Mouse (Mus musculus) forebrain, embryonic 10.5 days (tissue): ENCODE measurements around the gene Dnah12. TPM values are rescaled to one million over a fixed set of nuclear protein-coding genes. Genes with fewer than 3 reads are reported as not detected.

Experiments
- DNase-seq: peaks from one replicate; pipeline ENCODE4 v3.0.0-alpha.2; 2017; ENCODE audit warnings: low spot score; ENCODE audit errors: extremely low spot score
- H3K27ac ChIP-seq: fragments of 300-500 bp; sonication (generic); 2 replicates; pipeline ENCODE4 v1.5.1; 2016; ENCODE audit warnings: mild to moderate bottlenecking
- H3K27me3 ChIP-seq: fragments of 300-500 bp; sonication (generic); 2 replicates; pipeline ENCODE4 v1.6.1; 2016; ENCODE audit warnings: mild to moderate bottlenecking; ENCODE audit not compliant: poor library complexity, severe bottlenecking
- H3K36me3 ChIP-seq: fragments of 300-500 bp; sonication (generic); replicated peaks from 2 replicates; pipeline ENCODE4 v1.6.1; 2016; ENCODE audit warnings: mild to moderate bottlenecking, moderate library complexity
- H3K4me1 ChIP-seq: fragments of 300-500 bp; sonication (generic); 2 replicates; pipeline ENCODE4 v1.6.1; 2016
- H3K4me3 ChIP-seq: fragments of 300-500 bp; sonication (generic); 2 replicates; pipeline ENCODE4 v1.5.1; 2016; ENCODE audit warnings: mild to moderate bottlenecking, moderate library complexity
- H3K9me3 ChIP-seq: fragments of 300-500 bp; sonication (generic); 2 replicates; pipeline ENCODE4 v1.6.1; 2016; ENCODE audit warnings: mild to moderate bottlenecking, moderate library complexity
- WGBS: fragments of 180-500 bp; shearing (Covaris S2); methylation state at CpG from one replicate; pipeline ENCODE4 v1.1.7; 2016; 5-methylcytosine and 5-hydroxymethylcytosine counted together
- polyA plus RNA-seq: library from polyadenylated mRNA; unstranded; fragments of >200 nt; fragmentation: Nextera tagmentation; extraction: Ambion mirVana; gene quantifications from 2 replicates; pipeline ENCODE4 v1.2.1, GENCODE M21; 2016

Dnah12 gene
- polyA plus RNA-seq, 1 experiment from 2014 or later, result not detected

DNA sequence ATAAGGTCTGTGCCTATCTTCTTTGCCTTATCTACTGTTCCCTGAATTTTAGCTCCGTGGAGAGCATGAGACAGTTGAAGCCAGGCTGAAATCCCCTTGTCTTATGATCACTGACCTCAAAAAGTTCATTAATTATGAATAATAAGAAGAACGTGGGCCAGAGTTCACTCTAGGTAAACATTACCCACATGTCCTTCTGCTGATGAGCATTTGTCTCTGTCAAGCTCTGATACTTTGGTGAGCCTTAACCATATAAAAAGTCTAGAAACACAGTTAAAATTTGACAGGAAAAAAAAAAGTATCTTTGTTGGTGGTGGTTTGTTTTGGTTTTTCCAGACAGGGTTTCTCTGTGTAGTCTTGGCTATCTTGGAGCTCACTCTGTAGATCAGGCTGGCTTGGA lies 161.0 kb downstream of the Dnah12 start:
- no peaks in the 10 kb centered on the region for H3K36me3 ChIP-seq
- H3K27me3 ChIP-seq, result no peaks in the 10 kb centered on the region
- no peaks in the 10 kb centered on the region for H3K4me1 ChIP-seq
- no peak for DNase-seq
- H3K27ac ChIP-seq, result no peak overlapping the region
- WGBS, result 90% methylated on average over 2 of the region's 2 CpGs
- H3K4me3 ChIP-seq, result no peak overlapping the region
- H3K9me3 ChIP-seq, result no peaks in the 10 kb centered on the region

DNA sequence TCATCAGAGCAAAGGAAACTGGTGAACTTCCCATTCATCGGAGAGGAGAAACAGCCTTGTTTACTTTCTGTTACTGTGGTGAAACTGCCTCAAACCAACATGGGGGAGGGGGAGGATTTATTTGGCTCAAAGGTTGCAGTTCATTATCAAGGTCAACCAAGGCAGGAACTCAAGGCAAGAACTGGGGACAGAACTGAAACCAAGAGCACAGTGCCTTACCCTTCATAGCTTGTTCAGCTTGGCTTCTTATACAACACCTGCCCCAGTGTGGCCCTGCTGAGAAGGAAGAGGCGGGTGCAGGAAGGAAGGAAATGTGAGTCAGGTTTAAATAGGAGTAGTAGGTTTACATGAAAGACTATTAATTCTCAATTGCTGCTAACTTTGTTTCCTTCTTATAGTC lies 165.3 kb downstream of the Dnah12 start:
- no peak overlapping the region for H3K27ac ChIP-seq
- WGBS, result 79% methylated on average over 2 of the region's 2 CpGs
- no peaks in the 10 kb centered on the region for H3K27me3 ChIP-seq
- no peaks in the 10 kb centered on the region for H3K36me3 ChIP-seq
- H3K4me1 ChIP-seq, result no peaks in the 10 kb centered on the region
- H3K4me3 ChIP-seq, result no peak overlapping the region
- DNase-seq, result no peak
- no peaks in the 10 kb centered on the region for H3K9me3 ChIP-seq

DNA sequence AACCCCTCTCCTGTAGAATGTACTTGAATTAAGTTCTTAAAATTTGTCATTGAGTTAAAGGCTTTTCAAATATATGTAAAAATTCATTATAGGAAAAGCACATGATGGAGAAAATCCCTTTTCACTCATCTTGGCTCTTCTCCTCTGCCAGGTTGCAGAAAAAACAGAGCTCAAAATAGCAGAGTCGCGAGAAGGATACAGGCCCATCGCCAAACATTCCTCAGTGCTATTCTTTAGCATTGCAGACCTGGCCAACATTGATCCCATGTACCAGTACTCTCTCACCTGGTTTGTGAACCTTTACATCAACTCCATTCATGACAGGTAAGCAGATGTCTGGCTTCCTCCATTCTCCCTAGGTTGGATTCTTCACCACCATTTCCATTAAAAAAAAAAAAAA lies 165.9 kb downstream of the Dnah12 start:
- Histone ChIP-seq H3K27ac (no peak overlapping the region), H3K9me3 (no peaks in the 10 kb centered on the region), H3K36me3 (no peaks in the 10 kb centered on the region), H3K27me3 (no peaks in the 10 kb centered on the region), H3K4me3 (no peak overlapping the region), H3K4me1 (no peaks in the 10 kb centered on the region)
- DNase-seq, result no peak
- WGBS, result 94% methylated on average over 3 of the region's 3 CpGs

DNA sequence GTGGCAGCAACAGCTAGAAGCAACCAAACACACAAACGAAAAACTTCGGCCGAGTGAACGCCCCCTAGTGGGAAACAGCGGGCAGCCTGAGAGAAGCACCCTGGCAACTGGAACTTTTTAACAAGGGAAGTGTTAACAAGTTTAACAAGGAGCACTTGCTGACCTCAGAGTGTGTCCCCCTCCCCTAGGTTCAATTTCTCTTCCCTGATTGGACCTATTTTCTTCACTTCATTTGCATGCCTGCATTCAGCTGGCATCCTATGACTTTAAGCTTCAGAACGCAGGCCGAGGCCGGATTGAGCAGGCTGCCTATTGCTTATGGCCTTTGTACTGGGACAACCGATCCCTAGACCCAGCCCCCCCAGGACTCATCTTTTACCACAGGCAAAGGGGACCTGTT lies 174.3 kb downstream of the Dnah12 start:
- no peaks in the 10 kb centered on the region for H3K9me3 ChIP-seq
- H3K36me3 ChIP-seq, result no peaks in the 10 kb centered on the region
- WGBS, result 77% methylated on average over 9 of the region's 9 CpGs
- 0 out of 2 replicates have a peak overlapping the region, but pooled peaks have one; percentile 44 for H3K27ac ChIP-seq
- H3K4me3 ChIP-seq, result no peak overlapping the region
- no peak for DNase-seq
- H3K27me3 ChIP-seq, result no peaks in the 10 kb centered on the region
- H3K4me1 ChIP-seq, result no peaks in the 10 kb centered on the region

DNA sequence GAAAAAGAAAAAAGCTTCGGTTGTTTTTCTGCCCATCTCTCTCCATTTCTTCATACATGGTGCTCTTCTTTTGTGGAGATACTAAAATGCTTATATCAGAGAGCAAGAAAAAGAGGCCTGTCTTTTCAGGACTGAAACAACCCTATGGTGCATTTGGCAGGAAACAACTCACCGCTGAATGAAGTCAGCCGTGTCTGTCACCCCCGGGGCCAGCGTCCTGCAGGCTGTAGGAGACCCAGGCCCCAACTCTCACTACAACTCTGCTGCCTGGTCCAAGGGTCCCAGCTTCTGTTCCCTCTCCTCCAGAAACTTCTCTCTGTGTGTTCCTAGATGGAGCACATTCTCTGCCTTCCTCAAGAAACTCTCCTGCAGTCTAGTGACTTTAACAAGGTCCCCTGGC lies 175.2 kb downstream of the Dnah12 start:
- Histone ChIP-seq H3K36me3 (no peaks in the 10 kb centered on the region), H3K27me3 (no peaks in the 10 kb centered on the region), H3K27ac (no peak overlapping the region), H3K4me1 (no peaks in the 10 kb centered on the region), H3K9me3 (no peaks in the 10 kb centered on the region), H3K4me3 (no peak overlapping the region)
- no peak for DNase-seq
- WGBS, result 85% methylated on average over 5 of the region's 5 CpGs

DNA sequence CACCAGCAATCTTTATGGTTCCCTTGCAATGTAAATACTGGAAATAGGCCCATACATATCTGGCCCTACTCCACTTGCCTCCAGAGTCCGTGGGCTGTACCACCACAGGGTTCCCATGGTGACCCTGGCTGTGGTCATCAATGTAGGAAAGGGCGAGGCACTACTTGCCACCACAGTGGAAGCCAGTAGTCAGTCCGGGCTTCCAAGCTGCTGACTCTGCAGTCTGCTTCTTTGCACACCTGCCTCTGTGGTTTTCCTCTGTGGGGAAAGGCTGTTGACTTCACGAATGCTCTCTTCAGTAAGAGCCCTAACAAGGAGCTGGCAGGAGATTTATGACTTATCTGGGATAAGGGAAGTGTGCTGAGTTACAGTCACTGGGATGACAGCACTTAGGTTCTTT lies 185.7 kb downstream of the Dnah12 start:
- Histone ChIP-seq H3K36me3 (no peaks in the 10 kb centered on the region), H3K27me3 (no peaks in the 10 kb centered on the region), H3K4me1 (no peaks in the 10 kb centered on the region), H3K4me3 (no peak overlapping the region), H3K9me3 (no peaks in the 10 kb centered on the region), H3K27ac (no peak overlapping the region)
- 83% methylated on average over 4 of the region's 4 CpGs for WGBS
- no peak for DNase-seq

- 80% methylated on average over 2 of the region's 2 CpGs for whole genome bisulfite sequencing
- no peaks in the 10 kb centered on the region for H3K27me3 ChIP-seq
- H3K4me1 ChIP-seq, result no peaks in the 10 kb centered on the region
- DNase-seq, result no peak
- no peaks in the 10 kb centered on the region for H3K36me3 ChIP-seq
- H3K27ac ChIP-seq, result no peak overlapping the region
- no peak overlapping the region for H3K4me3 ChIP-seq
- no peaks in the 10 kb centered on the region for H3K9me3 ChIP-seq
Measured at GRCm38 (mm10) chr14:26879976-26880375, 186.9 kb downstream of the Dnah12 start.

DNA sequence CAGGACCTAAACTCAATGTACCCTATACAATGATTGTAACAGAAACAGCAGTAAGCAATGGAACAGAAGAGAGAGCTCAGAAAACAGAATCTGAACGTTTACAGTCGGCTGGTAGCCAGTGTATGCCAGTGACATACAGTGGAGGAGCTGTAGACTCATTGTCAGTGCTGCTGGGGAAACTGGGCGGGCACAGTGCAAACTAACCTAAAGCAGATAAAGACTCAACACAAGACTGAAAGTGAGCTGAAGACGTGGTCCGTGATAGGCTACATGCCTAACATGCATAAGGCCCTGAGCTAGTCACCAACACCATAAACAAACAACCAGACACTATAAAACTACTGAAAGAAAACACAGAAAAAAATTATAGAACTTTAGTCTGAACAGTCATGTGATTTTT lies 188.6 kb downstream of the Dnah12 start:
- no peak overlapping the region for H3K27ac ChIP-seq
- DNase-seq, result no peak
- no peaks in the 10 kb centered on the region for H3K4me1 ChIP-seq

DNA sequence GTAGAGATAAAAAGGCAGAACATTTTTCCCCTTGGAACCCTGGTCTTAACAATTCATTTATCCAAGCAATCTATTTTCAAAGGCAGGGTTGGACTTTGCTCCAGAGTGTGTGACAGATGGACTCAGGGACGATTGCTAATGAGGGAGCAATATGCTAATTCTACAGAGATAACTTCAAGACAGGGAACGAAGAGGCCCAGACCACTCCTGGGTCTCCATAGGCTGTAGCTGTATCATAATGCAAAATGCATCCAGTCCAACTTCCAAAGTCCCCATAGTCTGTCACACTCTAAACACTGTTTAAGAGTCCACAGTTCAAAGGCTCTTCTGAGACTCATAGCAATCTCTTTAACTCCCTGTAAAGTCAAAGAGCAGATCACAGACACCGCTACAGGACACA lies 194.2 kb downstream of the Dnah12 start:
- Histone ChIP-seq H3K9me3 (no peaks in the 10 kb centered on the region), H3K27me3 (no peaks in the 10 kb centered on the region), H3K36me3 (no peaks in the 10 kb centered on the region), H3K4me3 (no peak overlapping the region), H3K27ac (no peak overlapping the region), H3K4me1 (no peaks in the 10 kb centered on the region)
- 85% methylated on average over 3 of the region's 3 CpGs for WGBS
- no peak for DNase-seq

More for the DNA sequence above, 188.6 kb downstream of the Dnah12 start:
- 85% methylated on average over 5 of the region's 5 CpGs for WGBS
- H3K36me3 ChIP-seq, result no peaks in the 10 kb centered on the region
- H3K4me3 ChIP-seq, result no peak overlapping the region
- H3K27me3 ChIP-seq, result no peaks in the 10 kb centered on the region
- H3K9me3 ChIP-seq, result no peaks in the 10 kb centered on the region

GRCm38 (mm10) chr14:26890777-26891176 lies 197.7 kb downstream of the Dnah12 start:
- Histone ChIP-seq H3K4me1 (no peaks in the 10 kb centered on the region), H3K27me3 (no peaks in the 10 kb centered on the region), H3K4me3 (no peak overlapping the region), H3K9me3 (no peaks in the 10 kb centered on the region), H3K36me3 (no peaks in the 10 kb centered on the region), H3K27ac (no peak overlapping the region)
- no peak for DNase-seq
- 88% methylated on average over 3 of the region's 3 CpGs for WGBS

DNA sequence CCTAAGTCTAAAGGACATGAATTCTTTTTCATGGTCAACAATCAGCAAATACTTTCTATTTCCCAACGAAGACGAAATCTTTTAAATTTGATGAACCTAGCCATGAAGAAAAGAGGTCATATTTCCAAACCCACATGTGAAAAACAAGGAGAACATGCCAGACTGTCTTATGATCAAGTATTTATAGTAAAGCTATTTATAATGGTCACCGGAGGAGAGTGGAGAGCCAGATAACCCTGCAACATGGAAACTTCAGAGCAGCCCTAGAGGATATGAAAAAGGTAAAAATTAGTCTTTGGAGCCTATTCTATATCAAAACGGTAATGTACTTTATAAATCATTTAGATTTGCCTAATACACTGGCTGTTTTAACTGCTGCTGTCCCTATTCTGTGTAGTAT lies 201.3 kb downstream of the Dnah12 start, which contains the start of gene Asb14:
TSS of gene Asb14 (plus strand) at position 166 of the 400 bp plus-strand sequence.
- H3K36me3 ChIP-seq, result no peaks in the 10 kb centered on the region
- WGBS, result 95% methylated on average over 4 of the region's 4 CpGs
- no peaks in the 10 kb centered on the region for H3K4me1 ChIP-seq
- H3K27ac ChIP-seq, result no peak within 1 kb of the TSS
- no peaks in the 10 kb centered on the region for H3K27me3 ChIP-seq
- no peak for DNase-seq
- H3K4me3 ChIP-seq, result no peak within 1 kb of the TSS
- H3K9me3 ChIP-seq, result no peaks in the 10 kb centered on the region

GRCm38 (mm10) chr14:26899490-26899889 lies 206.4 kb downstream of the Dnah12 start:
- H3K27me3 ChIP-seq, result no peaks in the 10 kb centered on the region
- DNase-seq, result no peak
- H3K36me3 ChIP-seq, result no peaks in the 10 kb centered on the region
- WGBS, result 89% methylated on average over 2 of the region's 2 CpGs
- no peak overlapping the region for H3K4me3 ChIP-seq
- no peaks in the 10 kb centered on the region for H3K4me1 ChIP-seq
- no peak overlapping the region for H3K27ac ChIP-seq
- no peaks in the 10 kb centered on the region for H3K9me3 ChIP-seq

GRCm38 (mm10) chr14:26900893-26901292 lies 207.8 kb downstream of the Dnah12 start:
- no peak for DNase-seq
- Histone ChIP-seq H3K27ac (no peak overlapping the region), H3K9me3 (no peaks in the 10 kb centered on the region), H3K4me1 (no peaks in the 10 kb centered on the region), H3K4me3 (no peak overlapping the region), H3K36me3 (no peaks in the 10 kb centered on the region), H3K27me3 (no peaks in the 10 kb centered on the region)
- WGBS, result 88% methylated on average over 12 of the region's 12 CpGs

- no peaks in the 10 kb centered on the region; the same call in 1 of the 2 replicates for H3K4me1 ChIP-seq
- H3K4me3 ChIP-seq, result no peak overlapping the region
- WGBS, result 86% methylated on average over 4 of the region's 4 CpGs
- DNase-seq, result no peak
- H3K27ac ChIP-seq, result no peak overlapping the region
- H3K27me3 ChIP-seq, result no peaks in the 10 kb centered on the region
- H3K9me3 ChIP-seq, result no peaks in the 10 kb centered on the region
- H3K36me3 ChIP-seq, result no peaks in the 10 kb centered on the region
Measured at GRCm38 (mm10) chr14:26907401-26907800, 214.3 kb downstream of the Dnah12 start.
